Mouse (Mus musculus): ENCODE measurements around the gene Atg14.

Gene Atg14

GRCm38 (mm10) chr14:47498632-47499031 lies 71.8 kb downstream of the Atg14 start:
- DNase-seq, result no peak

- no peak for DNase-seq
Measured at GRCm38 (mm10) chr14:47497166-47497565, 73.3 kb downstream of the Atg14 start.

GRCm38 (mm10) chr14:47495951-47496350 lies 74.5 kb downstream of the Atg14 start:
- DNase-seq, result no peak

GRCm38 (mm10) chr14:47493592-47494361 lies 76.7 kb downstream of the Atg14 start:
- DNase-seq, result no peak

All from cerebellum, adult 9-11 months (tissue).